Mouse (Mus musculus): Measurements from ENCODE around the gene Spata17.

GRCm38 (mm10) chr1:187209496-187209895 is 5.8 kb downstream of the Spata17 start:
- TF ChIP-seq POLR2A (IDR thresholded peaks at IDR 0.05; ENCODE audit: low read depth, low read length) (no peak), CTCF (conservative IDR thresholded peaks at IDR 0.05; ENCODE audit: insufficient read depth, insufficient read length, low read depth, low read length) (no peak)
